Mouse (Mus musculus) stomach, postnatal 0 days (tissue): ENCODE measurements at regions not wholly inside any gene's neighbourhood (a gene's known extent, or its start where the extent isn't known, plus 50 kb on each side); places are given as distances from the start of the nearest gene placed in this dataset.

ENCODE experiments used
- CTCF ChIP-seq: IDR thresholded peaks from 2 replicates; pipeline ENCODE4 v1.5.1; 2016; ENCODE audit warnings: antibody characterized with exemption, low read depth, mild to moderate bottlenecking, moderate library complexity
- EP300 ChIP-seq: optimal IDR thresholded peaks from 2 replicates; pipeline ENCODE3; 2016; ENCODE audit warnings: antibody characterized with exemption

GRCm38 (mm10) chr14:53991390-53991789, 262.5 kb downstream of the Dad1 start:
- no peak for TF ChIP-seq CTCF
- TF ChIP-seq EP300, result no peak
